Mouse (Mus musculus) CH12.LX (cell line): ENCODE data around the gene Slc44a3. TPM values are rescaled to one million over a fixed set of nuclear protein-coding genes. Genes with fewer than 3 reads are reported as not detected.

Source experiments
- DNase-seq: peaks from one replicate; pipeline ENCODE4 v3.0.0-alpha.2; 2013; ENCODE audit errors: extremely low read depth
- H3K27ac ChIP-seq: 2 replicates; pipeline ENCODE4 v1.5.1; 2012; ENCODE audit warnings: low read depth, mild to moderate bottlenecking, control low read depth, moderate library complexity; ENCODE audit not compliant: insufficient read depth
- H3K27me3 ChIP-seq: replicated peaks from 2 replicates; pipeline ENCODE3; 2012; ENCODE audit warnings: inconsistent platforms
- H3K36me3 ChIP-seq, 2 experiments: replicated peaks in 1 of 2; 2 replicates each; pipeline versions ENCODE3 to v1.6.1; 2012; ENCODE audit warnings: inconsistent platforms in 1 of 2, low read length in 1 of 2, mild to moderate bottlenecking in 1 of 2, mixed read lengths in 1 of 2, moderate library complexity in 1 of 2; ENCODE audit not compliant: control insufficient read depth in 1 of 2, insufficient read depth in 1 of 2
- H3K4me1 ChIP-seq, 2 experiments: 2 replicates each; pipeline ENCODE4 v1.6.1; 2012; ENCODE audit warnings: inconsistent platforms in 1 of 2, moderate library complexity in 1 of 2; ENCODE audit not compliant: insufficient read depth in 2 of 2, control insufficient read depth in 1 of 2
- H3K4me2 ChIP-seq: 2 replicates; pipeline ENCODE4 v1.6.1; 2012; ENCODE audit warnings: low read depth, mild to moderate bottlenecking, control low read depth; ENCODE audit not compliant: poor library complexity, insufficient read depth, severe bottlenecking
- H3K4me3 ChIP-seq, 3 experiments: fragments of 150-350 bp in 1 of 3; sonication (generic) in 1 of 3; replicated peaks in 1 of 3; 2 replicates each; pipeline versions ENCODE3 to v1.5.1; 2011 to 2012; ENCODE audit warnings: low read depth in 2 of 3, low read length in 2 of 3, mild to moderate bottlenecking in 2 of 3, moderate library complexity in 2 of 3, control low read depth in 1 of 3, improper control_type of control experiment in 1 of 3, inconsistent platforms in 1 of 3, mixed read lengths in 1 of 3; ENCODE audit not compliant: poor library complexity in 1 of 3
- H3K79me2 ChIP-seq: replicated peaks from 2 replicates; pipeline ENCODE4 v1.6.1; 2012; ENCODE audit warnings: mild to moderate bottlenecking, moderate library complexity; ENCODE audit not compliant: control insufficient read depth, poor library complexity, insufficient read depth, severe bottlenecking; ENCODE audit errors: extremely low read depth
- H3K9ac ChIP-seq: 2 replicates; pipeline ENCODE4 v1.6.1; 2012; ENCODE audit warnings: low read depth, mild to moderate bottlenecking, control low read depth, moderate library complexity; ENCODE audit not compliant: insufficient read depth
- H3K9me3 ChIP-seq: replicated peaks from 2 replicates; pipeline ENCODE3; 2012; ENCODE audit warnings: low read length, inconsistent platforms, mixed read lengths
- BHLHE40 ChIP-seq: IDR thresholded peaks from 2 replicates; pipeline ENCODE4 v1.6.1; 2011; ENCODE audit warnings: mild to moderate bottlenecking, low read depth, low read length, improper control_type of control experiment
- CHD2 ChIP-seq: IDR thresholded peaks from 2 replicates; pipeline ENCODE4 v1.6.1; 2011; ENCODE audit warnings: low read length, improper control_type of control experiment
- E2F4 ChIP-seq: IDR thresholded peaks from 2 replicates; pipeline ENCODE4 v1.6.1; 2011; ENCODE audit warnings: low read depth, low read length, improper control_type of control experiment; ENCODE audit not compliant: insufficient replicate concordance
- EP300 ChIP-seq: IDR thresholded peaks from 2 replicates; pipeline ENCODE4 v1.6.1; 2011; ENCODE audit warnings: low read length, improper control_type of control experiment
- HCFC1 ChIP-seq: IDR thresholded peaks from 2 replicates; pipeline ENCODE4 v1.6.1; 2012; ENCODE audit warnings: low read depth, mild to moderate bottlenecking, inconsistent platforms, low read length, improper control_type of control experiment
- KAT2A ChIP-seq: IDR thresholded peaks from 2 replicates; pipeline ENCODE4 v1.6.1; 2012; ENCODE audit warnings: low read length, improper control_type of control experiment, inconsistent platforms; ENCODE audit not compliant: insufficient replicate concordance
- MAFK ChIP-seq: IDR thresholded peaks from 2 replicates; pipeline ENCODE4 v1.6.1; 2011; ENCODE audit warnings: low read length, improper control_type of control experiment; ENCODE audit not compliant: insufficient replicate concordance
- MAX ChIP-seq: IDR thresholded peaks from 2 replicates; pipeline ENCODE4 v1.6.1; 2011; ENCODE audit warnings: low read length, improper control_type of control experiment
- MAZ ChIP-seq: IDR thresholded peaks from 2 replicates; pipeline ENCODE4 v1.6.1; 2012; ENCODE audit warnings: low read depth, mild to moderate bottlenecking, inconsistent platforms, low read length, improper control_type of control experiment, moderate library complexity
- MEF2A ChIP-seq: IDR thresholded peaks from 2 replicates; pipeline ENCODE4 v1.6.1; 2014; ENCODE audit warnings: low read depth, mild to moderate bottlenecking, inconsistent platforms, low read length, improper control_type of control experiment, borderline replicate concordance
- MXI1 ChIP-seq: IDR thresholded peaks from 2 replicates; pipeline ENCODE4 v1.6.1; 2011; ENCODE audit warnings: mild to moderate bottlenecking, low read depth, low read length, improper control_type of control experiment
- MYC ChIP-seq: IDR thresholded peaks from 2 replicates; pipeline ENCODE4 v1.6.1; 2011; ENCODE audit warnings: low read depth, mild to moderate bottlenecking, improper control_type of control experiment, low read length
- NELFE ChIP-seq: IDR thresholded peaks from 2 replicates; pipeline ENCODE4 v1.6.1; 2011; ENCODE audit warnings: low read depth, low read length, improper control_type of control experiment
- NRF1 ChIP-seq: IDR thresholded peaks from 2 replicates; pipeline ENCODE4 v1.6.1; 2014; ENCODE audit warnings: low read depth, mild to moderate bottlenecking, inconsistent platforms, low read length, improper control_type of control experiment, moderate library complexity
- PAX5 ChIP-seq: IDR thresholded peaks from 2 replicates; pipeline ENCODE4 v1.6.1; 2012; ENCODE audit warnings: low read length, inconsistent platforms, mixed read lengths
- POLR2A ChIP-seq: IDR thresholded peaks from 2 replicates; pipeline ENCODE4 v1.6.1; 2011; ENCODE audit warnings: low read depth, mild to moderate bottlenecking, improper control_type of control experiment, low read length
- RAD21 ChIP-seq: IDR thresholded peaks from 2 replicates; pipeline ENCODE4 v1.6.1; 2011; ENCODE audit warnings: low read depth, mild to moderate bottlenecking, low read length, improper control_type of control experiment, moderate library complexity
- RCOR1 ChIP-seq: conservative IDR thresholded peaks from 2 replicates; pipeline ENCODE4 v1.6.1; 2012; ENCODE audit warnings: low read depth, mild to moderate bottlenecking, inconsistent platforms, low read length, improper control_type of control experiment
- SIN3A ChIP-seq: IDR thresholded peaks from 2 replicates; pipeline ENCODE4 v1.6.1; 2012; ENCODE audit warnings: low read length, improper control_type of control experiment, inconsistent platforms
- SMC3 ChIP-seq: IDR thresholded peaks from 2 replicates; pipeline ENCODE4 v1.6.1; 2011; ENCODE audit warnings: low read depth, low read length, improper control_type of control experiment
- TCF12 ChIP-seq: IDR thresholded peaks from 2 replicates; pipeline ENCODE4 v1.6.1; 2014; ENCODE audit warnings: low read depth, mild to moderate bottlenecking, inconsistent platforms, low read length, improper control_type of control experiment
- ZC3H11A ChIP-seq: IDR thresholded peaks from 2 replicates; pipeline ENCODE4 v1.6.1; 2012; ENCODE audit warnings: low read depth, mild to moderate bottlenecking, inconsistent platforms, low read length, improper control_type of control experiment
- ZKSCAN1 ChIP-seq: IDR thresholded peaks from 2 replicates; pipeline ENCODE4 v1.6.1; 2012; ENCODE audit warnings: low read depth, inconsistent platforms, low read length, improper control_type of control experiment, borderline replicate concordance
- ZMIZ1 ChIP-seq: IDR thresholded peaks from 2 replicates; pipeline ENCODE4 v1.6.1; 2012; ENCODE audit warnings: low read depth, mild to moderate bottlenecking, inconsistent platforms, low read length, improper control_type of control experiment
- ZNF384 ChIP-seq: IDR thresholded peaks from 2 replicates; pipeline ENCODE4 v1.6.1; 2012; ENCODE audit warnings: low read depth, low read length, improper control_type of control experiment, inconsistent platforms
- dilution Hi-C: fragments of 300-500 bp; cut with MboI; formaldehyde crosslinking; loops from 2 replicates; pipeline ENCODE4 v1.14.3; 2020; ENCODE audit warnings: low sequenced_read_pairs; ENCODE audit not compliant: extremely low pct_unique_long_range_greater_than_20kb, extremely low pct_ligation_motif_present
- in situ Hi-C: fragments of 300-500 bp; cut with MboI; formaldehyde crosslinking; loops from 3 replicates; pipeline ENCODE4 v1.14.3; 2019; ENCODE audit warnings: low sequenced_read_pairs, low pct_ligation_motif_present, low pct_unique_long_range_greater_than_20kb, mixed read lengths
- polyA plus RNA-seq: library from polyadenylated mRNA; unstranded; fragments of >175 nt; gene quantifications from 2 replicates; pipeline ENCODE4 v1.2.1, GENCODE M21; 2012; ENCODE audit warnings: low read depth; ENCODE audit not compliant: insufficient read length
- total RNA-seq, 2 experiments: library from RNA; depleted of rRNA; stranded (reverse); fragments of 300-350 nt in 1 of 2; fragments of >200 nt in 1 of 2; gene quantifications; 2 replicates each; pipeline ENCODE4 v1.2.3; 2012 to 2014

Gene Slc44a3
- total and polyA plus RNA-seq, 3 experiments = not detected

- no peak for DNase-seq
- Histone ChIP-seq H3K27me3 (no peaks in the 10 kb centered on the region), H3K36me3 (no peaks in the 10 kb centered on the region), H3K4me1 (peaks cover 0 to 6% of the 10 kb centered on the region in 2 experiments; a peak in 1 of 4 replicates), H3K9ac (no peak overlapping the region), H3K79me2 (no peaks in the 10 kb centered on the region), H3K4me2 (no peak overlapping the region), H3K9me3 (no peaks in the 10 kb centered on the region), H3K4me3 (no peak overlapping the region), H3K27ac (no peak overlapping the region)
- TF ChIP-seq ZMIZ1 = no peak
- no peak for TF ChIP-seq POLR2A
- TF ChIP-seq NELFE = no peak
- no peak for TF ChIP-seq MEF2A
- no peak for TF ChIP-seq MXI1
- TF ChIP-seq E2F4 = no peak
- no peak for TF ChIP-seq ZNF384
- TF ChIP-seq EP300 = no peak
- no peak for TF ChIP-seq HCFC1
- TF ChIP-seq MAZ = no peak
- no peak for TF ChIP-seq BHLHE40
- no peak for TF ChIP-seq RCOR1
- no peak for TF ChIP-seq ZKSCAN1
- TF ChIP-seq MYC = no peak
- TF ChIP-seq RAD21 = no peak
- dilution Hi-C loops (no loop called here), in situ Hi-C loops (loop anchor here (25.0 kb wide), 1 partner anchor 611 kb away; no protein-coding TSS in a partner anchor)
These were observed 5.8 kb downstream of the Slc44a3 start for GRCm38 (mm10) chr3:121526096-121527093.

GRCm38 (mm10) chr3:121521633-121522125 lies 10.5 kb downstream of the Slc44a3 start:
- Histone ChIP-seq H3K4me2 (no peak overlapping the region), H3K79me2 (no peaks in the 10 kb centered on the region), H3K9ac (no peak overlapping the region), H3K9me3 (no peaks in the 10 kb centered on the region), H3K36me3 (no peaks in the 10 kb centered on the region), H3K4me1 (peaks cover 0 to 11% of the 10 kb centered on the region in 2 experiments; a peak in 1 of 4 replicates), H3K27ac (no peak overlapping the region), H3K4me3 (no peak overlapping the region), H3K27me3 (no peaks in the 10 kb centered on the region)
- in situ Hi-C loops = no loop called here
- no peak for DNase-seq
- dilution Hi-C loops = no loop called here
- no peak for TF ChIP-seq ZMIZ1
- no peak for TF ChIP-seq SIN3A
- no peak for TF ChIP-seq BHLHE40
- TF ChIP-seq CHD2 = no peak
- TF ChIP-seq POLR2A = no peak
- TF ChIP-seq ZKSCAN1 = no peak
- TF ChIP-seq E2F4 = no peak
- no peak for TF ChIP-seq ZNF384
- no peak for TF ChIP-seq RAD21
- TF ChIP-seq PAX5 = no peak
- TF ChIP-seq TCF12 = no peak
- no peak for TF ChIP-seq SMC3
- no peak for TF ChIP-seq MAX
- TF ChIP-seq KAT2A = no peak
- TF ChIP-seq NRF1 = no peak
- TF ChIP-seq NELFE = no peak
- no peak for TF ChIP-seq RCOR1
- TF ChIP-seq EP300 = no peak
- TF ChIP-seq MAFK = no peak
- TF ChIP-seq ZC3H11A = no peak
